Mouse (Mus musculus) kidney, adult 2 months (tissue): ENCODE measurements around the gene Il34. TPM values are rescaled to one million over a fixed set of nuclear protein-coding genes. Genes with fewer than 3 reads are reported as not detected.

ENCODE experiments used
- DNase-seq: peaks from one replicate; pipeline ENCODE4 v3.0.0; 2021
- H3K27ac ChIP-seq: fragments of 200-500 bp; 2 replicates; pipeline ENCODE4 v1.5.1; 2012; ENCODE audit warnings: low read depth, low read length, control low read depth, inconsistent platforms; ENCODE audit not compliant: insufficient read depth
- H3K27me3 ChIP-seq: fragments of 200-500 bp; replicated peaks from 2 replicates; pipeline ENCODE4 v1.6.1; 2012; ENCODE audit warnings: mild to moderate bottlenecking, moderate library complexity, low read length, inconsistent platforms; ENCODE audit not compliant: control insufficient read depth, insufficient read depth
- H3K36me3 ChIP-seq: fragments of 200-500 bp; 2 replicates; pipeline ENCODE4 v1.6.1; 2012; ENCODE audit warnings: mild to moderate bottlenecking, moderate library complexity, low read length, inconsistent platforms; ENCODE audit not compliant: control insufficient read depth, insufficient read depth
- H3K4me1 ChIP-seq: fragments of 200-500 bp; 2 replicates; pipeline ENCODE4 v1.6.1; 2011; ENCODE audit warnings: low read length; ENCODE audit not compliant: control insufficient read depth, insufficient read depth
- H3K4me3 ChIP-seq: fragments of 200-500 bp; 2 replicates; pipeline ENCODE4 v1.5.1; 2011; ENCODE audit warnings: mild to moderate bottlenecking, low read depth, low read length, control low read depth; ENCODE audit not compliant: insufficient read depth
- CTCF ChIP-seq: fragments of 200-500 bp; conservative IDR thresholded peaks from 2 replicates; pipeline ENCODE4 v1.5.1; 2011; ENCODE audit warnings: low read depth, mild to moderate bottlenecking, control low read depth, low read length, moderate library complexity, mixed read lengths; ENCODE audit not compliant: insufficient read depth, insufficient read length
- POLR2A ChIP-seq: fragments of 200-500 bp; IDR thresholded peaks from one replicate; pipeline ENCODE4 v1.6.1; 2011; ENCODE audit warnings: low read depth, low read length, control low read depth
- WGBS: fragments of 180-500 bp; shearing (Covaris S2); methylation state at CpG from one replicate; pipeline ENCODE4 v1.1.7; 2018; 5-methylcytosine and 5-hydroxymethylcytosine counted together
- polyA plus RNA-seq: library from polyadenylated mRNA; depleted of rRNA; stranded (reverse); fragments of >200 nt; gene quantifications from 2 replicates; pipeline ENCODE4 v1.2.3, GENCODE M21; 2012

The Il34 gene
- polyA plus RNA-seq, 1 experiment, result 21.8 TPM

GRCm38 (mm10) chr8:110721606-110722413 lies 83.9 kb downstream of the Il34 start:
- peak; percentile 38 for DNase-seq
- Histone ChIP-seq H3K4me1 (no peaks in the 10 kb centered on the region), H3K36me3 (no peaks in the 10 kb centered on the region), H3K27ac (0 out of 2 replicates have a peak overlapping the region, but pooled peaks have one; percentile 5), H3K27me3 (no peaks in the 10 kb centered on the region), H3K4me3 (peak overlapping the region; percentile 57)
- TF ChIP-seq POLR2A (no peak), CTCF (no peak)
- 4% methylated on average over 55 of the region's 59 CpGs for WGBS

- peak; percentile 81 for DNase-seq
- Histone ChIP-seq H3K4me1 (peaks cover 5% of the 10 kb centered on the region), H3K27ac (0 out of 2 replicates have a peak within 1 kb of the TSS, but pooled peaks have one; percentile 15), H3K4me3 (peak within 1 kb of the TSS; percentile 57), H3K27me3 (no peaks in the 10 kb centered on the region), H3K36me3 (no peaks in the 10 kb centered on the region)
- TF ChIP-seq POLR2A, result no peak
- no peak for TF ChIP-seq CTCF
- WGBS, result 9% methylated on average over 72 of the region's 75 CpGs
Measured at GRCm38 (mm10) chr8:110720685-110721598, 84.8 kb downstream of the Il34 start, which contains the start of gene Mtss1l. Mtss1l (plus strand) TSS chr8:110721476.

GRCm38 (mm10) chr8:110719898-110720653 lies 85.6 kb downstream of the Il34 start:
- no peak for DNase-seq
- Histone ChIP-seq H3K4me3 (no peak overlapping the region), H3K4me1 (peaks cover 8% of the 10 kb centered on the region), H3K27me3 (no peaks in the 10 kb centered on the region), H3K27ac (peak overlapping the region; percentile 15; the same call in 1 of the 2 replicates), H3K36me3 (no peaks in the 10 kb centered on the region)
- WGBS, result 77% methylated on average over 6 of the region's 6 CpGs
- TF ChIP-seq POLR2A (no peak), CTCF (no peak)

- no peaks in the 10 kb centered on the region for H3K36me3 ChIP-seq
- H3K4me1 ChIP-seq, result peaks cover 8% of the 10 kb centered on the region
- no peaks in the 10 kb centered on the region for H3K27me3 ChIP-seq
- TF ChIP-seq CTCF, result no peak
- TF ChIP-seq POLR2A, result no peak
- H3K4me3 ChIP-seq, result no peak overlapping the region
- WGBS, result 60% methylated on average over 12 of the region's 12 CpGs
- peak; percentile 73 for DNase-seq
- H3K27ac ChIP-seq, result peak overlapping the region; percentile 19
Measured at GRCm38 (mm10) chr8:110718969-110719670, 86.6 kb downstream of the Il34 start.

- Histone ChIP-seq H3K4me1 (peaks cover 8% of the 10 kb centered on the region), H3K27ac (peak overlapping the region; percentile 19; the same call in 1 of the 2 replicates), H3K36me3 (no peaks in the 10 kb centered on the region), H3K27me3 (no peaks in the 10 kb centered on the region), H3K4me3 (no peak overlapping the region)
- 80% methylated on average over 8 of the region's 8 CpGs for WGBS
- TF ChIP-seq POLR2A (no peak), CTCF (no peak)
- peak; percentile 20 for DNase-seq
Measured at GRCm38 (mm10) chr8:110718209-110718968, 87.3 kb downstream of the Il34 start.
